Mouse (Mus musculus): ENCODE measurements around the gene Pah. TPM values are rescaled to one million over a fixed set of nuclear protein-coding genes. Genes with fewer than 3 reads are reported as not detected.

The Pah gene
- polyA plus RNA-seq, 1 experiment from 2014 or later = 0.68 TPM

GRCm38 (mm10) chr10:87489246-87490009 lies 32.2 kb upstream of the Pah start:
- Histone ChIP-seq H3K9ac (replicated peaks; ENCODE audit: low read depth, low read length) (no peak overlapping the region), H3K27me3 (ENCODE audit: control insufficient read depth, insufficient read depth, low read length) (peaks cover 72% of the 10 kb centered on the region), H3K4me3 (ENCODE audit: low read depth, low read length) (no peak overlapping the region), H3K4me2 (replicated peaks; ENCODE audit: low read depth, low read length) (no peak overlapping the region), H3K9me3 (ENCODE audit: control insufficient read depth, low read depth, low read length) (no peaks in the 10 kb centered on the region), H3K4me1 (ENCODE audit: control insufficient read depth, insufficient read depth, low read length) (peaks cover 5% of the 10 kb centered on the region; the same call in 1 of the 2 replicates), H3K36me3 (ENCODE audit: control insufficient read depth, insufficient read depth, low read length) (no peaks in the 10 kb centered on the region), H3K27ac (ENCODE audit: low read length) (no peak overlapping the region)
- 5% methylated on average over 18 of the region's 18 CpGs for WGBS
- ATAC-seq (ENCODE audit: insufficient number of reproducible peaks, insufficient read depth, low FRiP score, low read depth) = no peak

- Histone ChIP-seq H3K27ac (ENCODE audit: low read length) (no peak overlapping the region), H3K27me3 (ENCODE audit: control insufficient read depth, insufficient read depth, low read length) (peaks cover 73% of the 10 kb centered on the region), H3K9ac (replicated peaks; ENCODE audit: low read depth, low read length) (no peak overlapping the region), H3K4me1 (ENCODE audit: control insufficient read depth, insufficient read depth, low read length) (peaks cover 5% of the 10 kb centered on the region; the same call in 1 of the 2 replicates), H3K9me3 (ENCODE audit: control insufficient read depth, low read depth, low read length) (no peaks in the 10 kb centered on the region), H3K4me2 (replicated peaks; ENCODE audit: low read depth, low read length) (no peak overlapping the region), H3K36me3 (ENCODE audit: control insufficient read depth, insufficient read depth, low read length) (no peaks in the 10 kb centered on the region), H3K4me3 (ENCODE audit: low read depth, low read length) (no peak overlapping the region)
- ATAC-seq (ENCODE audit: insufficient number of reproducible peaks, insufficient read depth, low FRiP score, low read depth) = no peak
- 16% methylated on average over 2 of the region's 2 CpGs for WGBS
Measured at GRCm38 (mm10) chr10:87490328-87490727, 31.3 kb upstream of the Pah start.

GRCm38 (mm10) chr10:87491485-87492040 lies 30.0 kb upstream of the Pah start:
- H3K4me2 ChIP-seq (replicated peaks; ENCODE audit: low read depth, low read length) = peak overlapping the region; percentile 93; the same call in 1 of the 2 replicates
- H3K9ac ChIP-seq (replicated peaks; ENCODE audit: low read depth, low read length) = no peak overlapping the region
- 0 out of 2 replicates have a peak, but pooled peaks cover 5% of the 10 kb centered on the region for H3K4me1 ChIP-seq (ENCODE audit: control insufficient read depth, insufficient read depth, low read length)
- no peak for ATAC-seq (ENCODE audit: insufficient number of reproducible peaks, insufficient read depth, low FRiP score, low read depth)
- no peaks in the 10 kb centered on the region for H3K36me3 ChIP-seq (ENCODE audit: control insufficient read depth, insufficient read depth, low read length)
- H3K27ac ChIP-seq (ENCODE audit: low read length) = no peak overlapping the region; the same call in 1 of the 2 replicates
- peaks cover 4% of the 10 kb centered on the region; the same call in 1 of the 2 replicates for H3K9me3 ChIP-seq (ENCODE audit: control insufficient read depth, low read depth, low read length)
- H3K4me3 ChIP-seq (ENCODE audit: low read depth, low read length) = peak overlapping the region; percentile 50
- WGBS = 3% methylated on average over 11 of the region's 11 CpGs
- peaks cover 73% of the 10 kb centered on the region for H3K27me3 ChIP-seq (ENCODE audit: control insufficient read depth, insufficient read depth, low read length)

GRCm38 (mm10) chr10:87492332-87492660 lies 29.3 kb upstream of the Pah start:
- Histone ChIP-seq H3K9me3 (ENCODE audit: control insufficient read depth, low read depth, low read length) (peaks cover 4% of the 10 kb centered on the region; the same call in 1 of the 2 replicates), H3K4me2 (replicated peaks; ENCODE audit: low read depth, low read length) (peak overlapping the region; percentile 93), H3K27me3 (ENCODE audit: control insufficient read depth, insufficient read depth, low read length) (peaks cover 69% of the 10 kb centered on the region), H3K27ac (ENCODE audit: low read length) (peak overlapping the region; percentile 58; the same call in 1 of the 2 replicates), H3K36me3 (ENCODE audit: control insufficient read depth, insufficient read depth, low read length) (no peaks in the 10 kb centered on the region), H3K4me1 (ENCODE audit: control insufficient read depth, insufficient read depth, low read length) (0 out of 2 replicates have a peak, but pooled peaks cover 5% of the 10 kb centered on the region), H3K4me3 (ENCODE audit: low read depth, low read length) (peak overlapping the region; percentile 50), H3K9ac (replicated peaks; ENCODE audit: low read depth, low read length) (peak overlapping the region; percentile 45)
- ATAC-seq (ENCODE audit: insufficient number of reproducible peaks, insufficient read depth, low FRiP score, low read depth) = no peak
- 1% methylated on average over 26 of the region's 26 CpGs for WGBS

- Histone ChIP-seq H3K4me1 (ENCODE audit: control insufficient read depth, insufficient read depth, low read length) (0 out of 2 replicates have a peak, but pooled peaks cover 5% of the 10 kb centered on the region), H3K9ac (replicated peaks; ENCODE audit: low read depth, low read length) (peak overlapping the region; percentile 45), H3K36me3 (ENCODE audit: control insufficient read depth, insufficient read depth, low read length) (no peaks in the 10 kb centered on the region), H3K9me3 (ENCODE audit: control insufficient read depth, low read depth, low read length) (peaks cover 6% of the 10 kb centered on the region), H3K4me3 (ENCODE audit: low read depth, low read length) (peak overlapping the region; percentile 50), H3K27ac (ENCODE audit: low read length) (peak overlapping the region; percentile 58; the same call in 1 of the 2 replicates), H3K4me2 (replicated peaks; ENCODE audit: low read depth, low read length) (peak overlapping the region; percentile 93), H3K27me3 (ENCODE audit: control insufficient read depth, insufficient read depth, low read length) (peaks cover 68% of the 10 kb centered on the region)
- WGBS = 0% methylated on average over 69 of the region's 90 CpGs
- peak; percentile 9; the same call in 1 of the 2 replicates for ATAC-seq (ENCODE audit: insufficient number of reproducible peaks, insufficient read depth, low FRiP score, low read depth)
Measured at GRCm38 (mm10) chr10:87492661-87493551, 28.7 kb upstream of the Pah start.

GRCm38 (mm10) chr10:87493576-87493975 lies 28.0 kb upstream of the Pah start, which contains the start of gene Ascl1:
Gene Ascl1, minus strand, starts transcription at chr10:87493660.
- Histone ChIP-seq H3K9me3 (ENCODE audit: control insufficient read depth, low read depth, low read length) (peaks cover 9% of the 10 kb centered on the region), H3K36me3 (ENCODE audit: control insufficient read depth, insufficient read depth, low read length) (no peaks in the 10 kb centered on the region), H3K4me2 (replicated peaks; ENCODE audit: low read depth, low read length) (peak within 1 kb of the TSS; percentile 93), H3K27me3 (ENCODE audit: control insufficient read depth, insufficient read depth, low read length) (peaks cover 64% of the 10 kb centered on the region), H3K4me3 (ENCODE audit: low read depth, low read length) (peak within 1 kb of the TSS; percentile 50), H3K4me1 (ENCODE audit: control insufficient read depth, insufficient read depth, low read length) (0 out of 2 replicates have a peak, but pooled peaks cover 5% of the 10 kb centered on the region), H3K27ac (ENCODE audit: low read length) (peak within 1 kb of the TSS; percentile 58; the same call in 1 of the 2 replicates), H3K9ac (replicated peaks; ENCODE audit: low read depth, low read length) (peak within 1 kb of the TSS; percentile 45)
- under 1% methylated on average over 33 of the region's 34 CpGs for WGBS
- peak; percentile 62; the same call in 1 of the 2 replicates for ATAC-seq (ENCODE audit: insufficient number of reproducible peaks, insufficient read depth, low FRiP score, low read depth)

GRCm38 (mm10) chr10:87494176-87494575 lies 27.4 kb upstream of the Pah start:
- H3K27me3 ChIP-seq (ENCODE audit: control insufficient read depth, insufficient read depth, low read length) = peaks cover 65% of the 10 kb centered on the region
- H3K4me2 ChIP-seq (replicated peaks; ENCODE audit: low read depth, low read length) = peak overlapping the region; percentile 93
- peaks cover 9% of the 10 kb centered on the region for H3K9me3 ChIP-seq (ENCODE audit: control insufficient read depth, low read depth, low read length)
- no peak overlapping the region for H3K27ac ChIP-seq (ENCODE audit: low read length)
- H3K4me3 ChIP-seq (ENCODE audit: low read depth, low read length) = peak overlapping the region; percentile 50
- H3K36me3 ChIP-seq (ENCODE audit: control insufficient read depth, insufficient read depth, low read length) = no peaks in the 10 kb centered on the region
- 0% methylated on average over 4 of the region's 4 CpGs for WGBS
- no peak for ATAC-seq (ENCODE audit: insufficient number of reproducible peaks, insufficient read depth, low FRiP score, low read depth)
- H3K4me1 ChIP-seq (ENCODE audit: control insufficient read depth, insufficient read depth, low read length) = 0 out of 2 replicates have a peak, but pooled peaks cover 5% of the 10 kb centered on the region
- no peak overlapping the region for H3K9ac ChIP-seq (replicated peaks; ENCODE audit: low read depth, low read length)

GRCm38 (mm10) chr10:87494596-87494995 lies 27.0 kb upstream of the Pah start:
- Histone ChIP-seq H3K27ac (ENCODE audit: low read length) (no peak overlapping the region), H3K4me2 (replicated peaks; ENCODE audit: low read depth, low read length) (0 out of 2 replicates have a peak overlapping the region, but pooled peaks have one; percentile 16), H3K4me3 (ENCODE audit: low read depth, low read length) (0 out of 2 replicates have a peak overlapping the region, but pooled peaks have one; percentile 50), H3K4me1 (ENCODE audit: control insufficient read depth, insufficient read depth, low read length) (0 out of 2 replicates have a peak, but pooled peaks cover 5% of the 10 kb centered on the region), H3K9ac (replicated peaks; ENCODE audit: low read depth, low read length) (no peak overlapping the region), H3K9me3 (ENCODE audit: control insufficient read depth, low read depth, low read length) (peaks cover 9% of the 10 kb centered on the region), H3K36me3 (ENCODE audit: control insufficient read depth, insufficient read depth, low read length) (no peaks in the 10 kb centered on the region), H3K27me3 (ENCODE audit: control insufficient read depth, insufficient read depth, low read length) (peaks cover 61% of the 10 kb centered on the region)
- WGBS = 1% methylated on average over 18 of the region's 18 CpGs
- no peak for ATAC-seq (ENCODE audit: insufficient number of reproducible peaks, insufficient read depth, low FRiP score, low read depth)
